7 mouse cellular contexts compared by ENCODE assay signal in genomic region chr11:23067395-23068136, GRCm38 (mm10).
DNase-seq lines count a peak whose midpoint lies in the region; ATAC-seq and TF ChIP-seq lines count a peak whose summit lies in the region.

No protein-coding gene starts in this region.

- no peaks in the 10 kb centered on the region for H3K9me3 ChIP-seq in intestine, postnatal 0 days (ENCODE audit: control insufficient read depth)
- no peaks in the 10 kb centered on the region for H3K9me3 ChIP-seq in midbrain, embryonic 12.5 days

- no peaks in the 10 kb centered on the region for H3K27me3 ChIP-seq in intestine, postnatal 0 days (replicated peaks; ENCODE audit: control insufficient read depth, insufficient read depth, low read length)
- H3K27me3 ChIP-seq in midbrain, embryonic 12.5 days = no peaks in the 10 kb centered on the region; the same call in 1 of the 2 replicates
- H3K27me3 ChIP-seq in small intestine, adult 2 months (ENCODE audit: control insufficient read depth, insufficient read depth, low read length) = no peaks in the 10 kb centered on the region

- WGBS in intestine, postnatal 0 days = under 1% methylated on average over 49 of the region's 49 CpGs
- under 1% methylated on average over 49 of the region's 49 CpGs for WGBS in midbrain, embryonic 12.5 days
- WGBS in small intestine, adult 2 months = under 1% methylated on average over 49 of the region's 49 CpGs

- ATAC-seq in intestine, postnatal 0 days = peak; percentile 99
- peak; percentile 100 for ATAC-seq in midbrain, embryonic 12.5 days (ENCODE audit: low FRiP score, low read depth)

- no peaks in the 10 kb centered on the region for H3K4me1 ChIP-seq in intestine, postnatal 0 days (replicated peaks; ENCODE audit: control insufficient read depth, insufficient read depth, low read length)
- H3K4me1 ChIP-seq in midbrain, embryonic 12.5 days = peaks cover 7% of the 10 kb centered on the region
- H3K4me1 ChIP-seq in small intestine, adult 2 months (ENCODE audit: control insufficient read depth, insufficient read depth, insufficient read length, low read length) = peaks cover 2% of the 10 kb centered on the region; the same call in 1 of the 2 replicates

- H3K36me3 ChIP-seq in intestine, postnatal 0 days (ENCODE audit: control insufficient read depth, insufficient read depth) = no peaks in the 10 kb centered on the region
- H3K36me3 ChIP-seq in midbrain, embryonic 12.5 days = no peaks in the 10 kb centered on the region
- H3K36me3 ChIP-seq in small intestine, adult 2 months (ENCODE audit: control insufficient read depth, insufficient read depth, low read length) = no peaks in the 10 kb centered on the region

- TF ChIP-seq POLR2A in small intestine, adult 2 months (IDR thresholded peaks at IDR 0.05; ENCODE audit: low read depth, low read length) = peak; percentile 80; the same call in 1 of the 2 replicates

- intact Hi-C loops in left cerebral cortex, postnatal 4 days (cut with DNase I) = no loop called here

- TF ChIP-seq CTCF in intestine, postnatal 0 days (IDR thresholded peaks at IDR 0.05; ENCODE audit: low read depth) = peak; percentile 32; the same call in 1 of the 2 replicates
- no peak for TF ChIP-seq CTCF in small intestine, adult 2 months (IDR thresholded peaks at IDR 0.05; ENCODE audit: extremely low read depth, insufficient read length, insufficient replicate concordance, low read depth, low read length)

- DNase-seq in adrenal gland, adult 8-10 months = peak; percentile 87
- peak; percentile 86 for DNase-seq in embryo, embryonic 9.5 days (ENCODE audit: extremely low spot score)
- DNase-seq in gastrocnemius, postnatal 4 days (ENCODE audit: low spot score in 2 of 2) = peak; percentile 63 to 81
- peak; percentile 89 for DNase-seq in left cerebral cortex, postnatal 4 days

- peak overlapping the region; percentile 47; the same call in 1 of the 2 replicates for H3K9ac ChIP-seq in intestine, postnatal 0 days (ENCODE audit: low read depth, low read length)
- H3K9ac ChIP-seq in midbrain, embryonic 12.5 days (replicated peaks) = peak overlapping the region; percentile 77

- H3K4me3 ChIP-seq in intestine, postnatal 0 days (ENCODE audit: low read depth, low read length) = peak overlapping the region; percentile 57
- peak overlapping the region; percentile 64 for H3K4me3 ChIP-seq in midbrain, embryonic 12.5 days
- H3K4me3 ChIP-seq in small intestine, adult 2 months (ENCODE audit: low read depth, low read length) = peak overlapping the region; percentile 67

- H3K4me2 ChIP-seq in intestine, postnatal 0 days (replicated peaks; ENCODE audit: low read depth) = peak overlapping the region; percentile 78
- peak overlapping the region; percentile 73 for H3K4me2 ChIP-seq in midbrain, embryonic 12.5 days (replicated peaks)

- H3K27ac ChIP-seq in intestine, postnatal 0 days (ENCODE audit: low read depth, low read length) = peak overlapping the region; percentile 24; the same call in 1 of the 2 replicates
- peak overlapping the region; percentile 78 for H3K27ac ChIP-seq in midbrain, embryonic 12.5 days (replicated peaks)
- peak overlapping the region; percentile 58 for H3K27ac ChIP-seq in small intestine, adult 2 months (ENCODE audit: insufficient read depth, low read depth, low read length)

Comparison
In these comparisons a context has a peak if more than half of its experiments do, and no peak if none do; other contexts are left out.
1. Peak in every context shown above with its lines: DNase-seq, ATAC-seq, H3K4me3 ChIP-seq and H3K27ac ChIP-seq.
2. H3K27ac ChIP-seq: peak in every context shown above with its lines; median percentile 78 in midbrain, embryonic 12.5 days; 58 in small intestine, adult 2 months; 24 in intestine, postnatal 0 days.